Mouse (Mus musculus): ENCODE data around the gene 1700003E16Rik.

Gene 1700003E16Rik

DNA sequence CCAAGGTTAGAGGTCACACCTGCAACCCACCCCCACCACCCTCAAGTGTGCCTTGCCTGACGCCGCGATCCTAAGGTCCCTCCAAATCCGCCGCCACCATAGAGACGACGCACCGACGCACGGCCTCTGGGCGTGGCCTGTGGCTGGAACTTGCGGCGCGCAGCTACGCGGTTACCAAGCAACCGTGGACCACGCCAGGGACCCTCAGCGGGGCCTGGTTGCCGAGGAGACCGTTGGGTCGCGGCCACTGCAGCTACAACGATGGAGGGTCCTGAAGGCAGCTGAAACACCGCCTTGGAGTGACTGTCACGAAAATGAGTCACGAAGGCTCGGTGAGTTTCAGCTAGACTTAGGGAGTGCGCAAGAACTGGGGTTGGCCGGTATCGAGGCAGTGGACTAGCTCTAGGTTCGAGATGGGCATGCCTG lies at the start of gene 1700003E16Rik, which contains the start of gene Wdr54:
1700003E16Rik (plus strand) TSS at position 146 of the 426 bp plus-strand sequence.
Wdr54 (minus strand) TSS at position 139 of the 426 bp plus-strand sequence.
- no peak for DNase-seq (ENCODE audit: low spot score)

DNA sequence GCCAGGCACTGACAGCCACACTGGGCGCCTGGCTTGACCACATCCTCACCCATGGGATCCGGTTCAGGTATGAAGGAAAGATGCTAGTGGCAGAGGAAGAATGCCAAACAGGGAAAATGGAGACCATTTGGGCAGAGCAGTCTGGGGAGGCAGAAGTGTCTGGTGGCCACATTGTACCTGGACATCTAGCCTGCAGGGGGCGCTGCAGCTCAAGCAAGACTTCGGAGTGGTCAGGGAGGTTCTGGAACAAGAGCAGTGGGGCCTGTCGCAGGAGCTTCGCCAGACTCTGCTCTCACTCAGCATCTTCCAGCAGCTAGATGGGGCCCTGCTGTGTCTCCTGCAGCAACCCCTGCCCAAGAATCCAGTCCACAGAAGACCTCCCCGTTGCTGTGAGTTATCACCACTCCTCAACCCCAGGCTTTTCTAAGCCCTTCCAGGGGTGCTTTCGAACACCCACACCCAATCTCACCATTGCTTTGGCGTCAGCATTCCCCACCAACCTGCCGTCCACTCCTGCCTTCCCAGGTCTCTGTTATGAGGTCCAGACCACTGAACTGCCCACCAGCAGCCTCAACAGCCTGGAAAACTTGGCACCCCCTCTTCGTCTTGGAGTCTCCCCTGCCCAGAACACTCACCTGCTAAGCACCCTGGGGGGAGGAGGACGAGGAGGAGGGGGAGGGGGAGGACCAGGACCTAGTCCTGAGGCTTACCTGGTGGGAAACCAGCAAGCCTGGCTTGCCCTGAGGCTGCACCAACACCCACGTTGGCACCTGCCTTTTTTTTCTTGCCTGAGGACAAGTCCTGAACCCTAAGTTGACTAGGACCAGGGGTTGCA lies 48.4 kb upstream of the 1700003E16Rik start:
- no peak for DNase-seq (ENCODE audit: low spot score)

DNA sequence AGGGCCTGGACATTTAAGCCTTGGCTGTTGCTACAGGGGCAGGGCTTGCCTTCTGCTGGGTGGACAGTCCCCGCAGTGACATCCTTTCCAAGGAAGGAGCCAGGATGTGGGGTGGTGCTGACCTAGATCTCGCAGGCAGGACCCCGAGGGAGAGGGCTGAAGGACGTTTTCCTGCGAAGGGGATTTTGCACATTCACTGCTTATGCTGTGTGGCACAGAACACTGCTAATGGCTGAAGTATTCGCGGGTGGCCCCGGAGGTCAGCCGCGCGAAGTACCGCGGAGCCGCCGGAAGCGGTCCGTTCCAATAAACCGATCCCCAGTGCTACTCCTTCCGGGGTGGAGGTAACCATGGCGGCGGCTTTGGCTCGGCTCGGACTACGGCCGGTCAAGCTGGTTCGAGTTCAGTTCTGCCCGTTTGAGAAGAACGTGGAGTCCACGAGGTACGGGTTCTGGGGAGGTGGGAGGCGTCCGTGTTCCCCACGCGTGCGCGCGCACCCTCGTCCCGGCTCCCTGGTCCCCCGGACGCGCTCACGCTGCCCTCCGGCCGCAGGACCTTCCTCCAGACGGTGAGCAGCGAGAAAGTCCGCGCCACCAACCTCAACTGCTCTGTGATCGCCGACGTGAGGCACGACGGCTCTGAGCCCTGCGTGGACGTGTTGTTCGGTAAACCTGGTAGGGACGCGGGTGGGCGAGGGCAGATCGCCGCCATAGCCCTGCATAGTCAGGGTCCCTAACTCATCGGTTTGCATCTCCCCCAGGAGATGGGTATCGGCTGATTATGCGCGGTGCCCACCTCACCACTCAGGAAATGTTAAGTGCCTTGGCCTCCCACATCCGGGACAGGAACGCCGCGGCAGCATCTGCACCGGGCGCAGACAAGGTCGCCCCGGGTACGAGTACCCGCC lies 47.2 kb upstream of the 1700003E16Rik start, which contains the start of gene Mrpl53:
Mrpl53 (plus strand) TSS at position 279 of the 907 bp plus-strand sequence.
- peak; percentile 65 for DNase-seq (ENCODE audit: low spot score)

DNA sequence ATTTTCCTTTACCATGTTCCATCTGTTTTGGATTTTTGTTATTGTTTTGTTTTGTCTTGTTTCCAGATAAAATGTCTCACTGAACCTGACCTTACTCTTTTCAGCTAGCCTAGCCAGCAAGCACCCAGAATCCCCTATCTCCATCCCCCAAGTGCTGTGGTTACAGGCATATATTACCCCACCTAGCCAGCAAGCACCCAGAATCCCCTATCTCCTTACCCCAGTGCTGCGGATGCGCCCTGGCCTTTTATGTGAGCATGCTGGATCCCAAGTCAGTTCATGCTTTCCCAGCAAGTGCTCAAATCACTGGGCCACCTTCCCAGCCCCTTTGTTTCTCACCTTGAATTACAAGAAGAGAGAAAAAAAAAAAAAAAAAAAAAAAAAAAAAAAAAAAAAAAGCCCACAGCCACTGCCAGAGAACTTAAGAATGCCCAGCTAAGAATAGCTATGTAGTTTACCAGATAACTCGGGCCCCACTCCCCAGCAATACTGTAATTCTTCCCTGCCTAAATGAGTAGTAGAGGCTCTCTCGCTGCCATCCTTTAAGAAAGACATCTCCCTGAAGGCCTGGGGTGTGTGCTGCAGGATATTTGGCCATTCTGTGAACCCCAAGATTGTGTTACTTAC lies 44.6 kb upstream of the 1700003E16Rik start:
- DNase-seq (ENCODE audit: low spot score) = no peak

DNA sequence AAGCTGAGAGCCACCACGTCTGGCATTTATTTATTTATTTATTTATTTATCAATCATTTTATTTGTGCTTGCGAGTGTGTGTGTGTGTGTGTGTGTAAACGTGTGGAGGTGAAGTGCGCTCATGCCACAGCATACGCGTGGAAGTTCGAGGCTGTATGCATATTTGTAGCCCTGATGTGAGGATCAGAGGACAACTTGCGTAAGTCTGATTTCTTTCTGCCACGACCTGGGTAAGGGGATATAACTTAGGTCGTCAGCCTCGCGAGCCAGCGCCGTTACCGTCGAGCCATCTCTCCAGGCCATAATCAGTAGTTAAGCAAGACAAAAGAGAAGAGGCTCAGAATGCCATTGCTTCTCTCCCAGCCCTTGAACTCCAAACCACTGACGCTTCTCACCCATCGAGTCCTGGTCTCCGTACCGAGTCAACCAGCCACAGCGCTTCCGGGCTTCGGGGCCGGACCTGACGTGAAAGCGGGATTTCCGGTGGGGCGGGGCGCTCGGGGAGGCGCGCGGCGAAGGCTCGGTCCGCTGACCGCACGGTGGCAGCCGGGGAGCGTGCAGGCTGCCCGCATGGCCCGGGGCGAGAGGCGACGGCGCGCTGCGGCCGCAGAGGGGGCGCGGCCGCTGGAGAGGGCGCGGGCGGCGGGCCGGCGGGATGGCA lies 41.1 kb upstream of the 1700003E16Rik start, which contains the start of gene Mogs:
Mogs (plus strand) TSS at position 486 of the 661 bp plus-strand sequence.
- DNase-seq (ENCODE audit: low spot score) = peak; percentile 88

DNA sequence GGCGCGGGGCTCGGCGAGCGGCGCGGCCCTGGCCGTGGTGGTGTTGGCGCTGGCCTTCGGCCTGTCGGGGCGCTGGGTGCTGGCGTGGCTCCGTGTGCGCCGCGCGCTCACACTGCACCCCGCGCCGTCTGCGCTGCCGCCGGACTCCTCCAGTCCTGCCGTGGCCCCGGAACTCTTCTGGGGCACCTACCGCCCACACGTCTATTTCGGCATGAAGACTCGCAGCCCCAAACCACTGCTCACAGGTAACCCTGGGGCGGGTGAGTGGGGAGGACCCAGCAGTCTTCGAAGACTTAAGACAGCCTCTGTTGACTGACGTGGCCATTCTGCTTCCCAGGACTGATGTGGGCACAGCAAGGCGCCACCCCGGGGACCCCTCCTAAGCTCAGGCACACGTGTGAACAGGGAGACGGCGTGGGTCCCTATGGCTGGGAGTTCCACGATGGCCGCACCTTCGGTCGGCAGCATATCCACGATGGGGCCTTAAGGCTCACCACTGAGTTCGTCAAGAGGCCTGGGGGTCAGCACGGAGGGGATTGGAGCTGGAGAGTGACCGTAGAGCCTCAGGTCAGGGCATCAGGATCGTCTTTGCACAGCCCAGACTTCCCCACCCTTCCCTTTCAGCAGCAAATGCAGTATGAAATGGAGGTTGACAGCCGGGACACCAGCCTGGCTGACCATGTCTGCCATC lies 40.4 kb upstream of the 1700003E16Rik start:
- no peak for DNase-seq (ENCODE audit: low spot score)

DNA sequence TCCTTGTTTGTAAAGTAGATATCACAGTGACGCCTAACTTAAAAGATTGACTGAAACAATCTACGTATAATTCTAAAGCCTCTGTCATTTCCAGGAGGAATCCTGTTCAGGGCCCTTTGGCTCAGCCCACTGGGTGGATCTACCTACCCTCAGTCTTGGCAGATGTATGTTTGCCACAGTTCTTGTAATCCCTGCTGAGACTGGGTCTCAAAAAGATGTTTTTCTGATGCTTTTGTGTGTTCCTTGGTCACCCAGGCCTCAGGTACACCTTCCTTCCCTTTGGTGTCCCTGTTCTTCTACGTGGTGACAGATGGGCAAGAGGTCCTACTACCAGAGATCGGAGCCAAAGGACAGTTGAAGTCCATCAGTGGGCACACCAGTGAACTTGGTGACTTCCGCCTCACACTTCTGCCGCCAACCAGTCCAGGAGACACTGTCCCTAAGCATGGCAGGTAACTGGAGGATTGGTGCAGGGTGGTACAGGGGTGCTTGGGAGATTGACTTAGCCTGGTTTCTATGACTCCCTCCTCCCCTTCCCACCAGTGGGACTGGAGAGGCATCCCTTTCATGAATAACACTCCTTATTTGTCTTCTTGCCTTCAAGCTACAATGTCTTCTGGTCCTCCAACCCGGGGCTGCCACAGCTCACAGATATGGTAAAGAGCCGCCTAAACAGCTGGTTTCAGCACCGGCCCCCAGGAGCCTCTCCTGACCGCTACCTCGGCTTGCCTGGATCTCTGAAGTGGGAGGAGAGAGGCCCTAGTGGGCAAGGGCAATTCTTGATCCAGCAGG lies 39.6 kb upstream of the 1700003E16Rik start:
- DNase-seq (ENCODE audit: low spot score) = no peak

DNA sequence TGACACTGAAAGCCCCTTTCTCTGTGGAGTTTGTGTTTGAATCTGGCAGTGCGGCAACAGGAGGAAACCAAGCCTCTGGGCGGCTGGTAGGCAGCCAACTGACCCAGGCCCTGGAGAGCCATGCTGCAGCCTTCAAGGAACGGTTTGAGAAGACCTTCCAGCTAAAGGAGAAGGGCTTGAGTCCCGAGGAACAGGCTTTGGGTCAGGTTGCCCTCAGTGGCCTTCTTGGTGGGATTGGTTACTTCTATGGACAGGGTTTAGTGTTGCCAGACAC lies 39.1 kb upstream of the 1700003E16Rik start:
- DNase-seq (ENCODE audit: low spot score) = no peak

DNA sequence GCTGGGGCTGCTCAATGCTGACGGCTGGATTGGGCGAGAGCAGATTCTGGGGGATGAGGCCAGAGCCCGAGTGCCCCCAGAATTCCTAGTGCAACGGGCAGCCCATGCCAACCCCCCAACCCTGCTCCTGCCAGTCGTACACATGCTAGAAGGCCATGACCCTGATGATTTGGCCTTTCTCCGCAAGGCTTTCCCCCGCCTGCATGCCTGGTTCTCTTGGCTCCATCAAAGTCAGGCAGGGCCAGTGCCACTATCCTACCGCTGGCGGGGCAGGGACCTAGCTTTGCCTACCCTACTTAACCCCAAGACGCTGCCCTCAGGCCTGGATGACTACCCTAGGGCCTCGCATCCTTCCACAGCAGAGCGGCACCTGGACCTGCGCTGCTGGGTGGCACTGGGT lies 38.6 kb upstream of the 1700003E16Rik start:
- DNase-seq (ENCODE audit: low spot score) = no peak

DNA sequence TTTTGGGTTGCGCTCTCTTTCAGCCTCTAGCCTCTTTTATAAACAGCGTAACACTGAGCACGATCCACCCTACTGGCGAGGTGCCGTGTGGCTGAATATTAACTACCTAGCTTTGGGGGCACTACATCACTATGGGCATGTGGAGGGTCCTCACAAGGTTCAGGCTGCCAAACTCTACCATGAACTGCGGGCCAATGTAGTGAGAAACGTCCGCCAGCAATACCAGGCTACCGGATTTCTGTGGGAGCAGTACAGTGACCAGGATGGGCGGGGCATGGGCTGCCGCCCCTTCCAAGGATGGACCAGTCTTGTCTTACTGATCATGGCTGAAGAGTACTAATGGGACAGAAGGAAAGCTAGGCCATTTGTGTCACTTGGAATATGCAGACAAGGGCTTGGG lies 37.8 kb upstream of the 1700003E16Rik start:
- no peak for DNase-seq (ENCODE audit: low spot score)

DNA sequence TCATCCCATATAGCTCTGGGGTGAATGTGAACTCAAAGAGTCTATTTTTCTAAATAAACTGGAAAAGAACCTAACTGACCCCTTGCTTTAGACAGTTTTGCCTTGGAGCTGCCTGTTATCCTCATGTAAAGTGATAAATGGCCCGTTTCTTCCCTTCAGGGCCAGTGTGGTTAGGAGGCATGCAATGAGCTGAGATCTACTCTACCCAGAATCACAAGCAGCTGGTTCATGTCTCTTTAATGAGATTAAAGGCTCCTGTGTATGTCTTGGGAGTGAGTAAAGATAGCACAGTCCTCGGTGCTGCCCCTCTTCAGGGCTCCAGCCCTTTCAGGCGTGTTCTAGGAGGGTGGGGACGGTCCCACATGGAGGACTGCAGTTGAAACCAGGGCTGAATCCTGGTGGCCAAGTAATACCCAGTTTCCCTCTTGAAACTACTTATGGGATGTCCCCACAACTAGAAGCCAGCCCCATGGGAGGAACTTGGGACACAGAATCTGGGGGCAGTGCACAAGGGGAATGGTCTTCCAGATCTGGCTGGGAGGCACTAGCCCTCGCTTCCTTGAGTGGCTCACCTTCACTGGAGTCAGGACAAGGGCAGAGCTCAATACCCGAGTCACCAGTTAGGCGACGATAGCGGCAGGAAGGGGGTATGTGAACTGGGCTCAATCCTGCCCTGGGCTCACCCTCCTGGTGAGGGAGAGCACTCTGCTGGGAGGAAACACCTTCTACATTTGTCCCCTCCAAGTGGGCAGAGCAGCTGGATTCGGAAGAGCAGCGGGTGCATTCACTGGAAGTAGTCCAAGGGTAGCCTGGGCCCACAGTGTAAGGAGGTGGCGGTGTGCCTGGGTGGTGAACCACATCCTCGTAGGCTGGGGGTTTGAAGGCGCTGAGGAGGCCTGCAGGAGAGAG lies 37.1 kb upstream of the 1700003E16Rik start:
- no peak for DNase-seq (ENCODE audit: low spot score)

DNA sequence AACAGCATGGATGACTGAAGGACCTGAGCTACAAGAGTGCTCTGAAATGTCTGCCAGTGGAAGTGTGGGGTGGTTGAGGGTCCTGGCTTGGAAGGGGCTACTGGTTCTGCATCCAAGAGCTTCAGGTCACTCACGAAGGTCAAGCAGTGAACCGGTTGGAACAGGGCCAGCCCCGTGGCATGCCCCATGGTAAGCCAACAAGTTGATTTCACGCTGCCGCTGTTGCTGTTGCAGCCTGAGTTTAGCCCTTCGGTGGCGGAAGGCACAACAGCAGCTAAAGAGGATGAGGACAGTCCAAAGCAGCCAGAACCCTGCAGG lies 36.5 kb upstream of the 1700003E16Rik start:
- DNase-seq (ENCODE audit: low spot score) = no peak

DNA sequence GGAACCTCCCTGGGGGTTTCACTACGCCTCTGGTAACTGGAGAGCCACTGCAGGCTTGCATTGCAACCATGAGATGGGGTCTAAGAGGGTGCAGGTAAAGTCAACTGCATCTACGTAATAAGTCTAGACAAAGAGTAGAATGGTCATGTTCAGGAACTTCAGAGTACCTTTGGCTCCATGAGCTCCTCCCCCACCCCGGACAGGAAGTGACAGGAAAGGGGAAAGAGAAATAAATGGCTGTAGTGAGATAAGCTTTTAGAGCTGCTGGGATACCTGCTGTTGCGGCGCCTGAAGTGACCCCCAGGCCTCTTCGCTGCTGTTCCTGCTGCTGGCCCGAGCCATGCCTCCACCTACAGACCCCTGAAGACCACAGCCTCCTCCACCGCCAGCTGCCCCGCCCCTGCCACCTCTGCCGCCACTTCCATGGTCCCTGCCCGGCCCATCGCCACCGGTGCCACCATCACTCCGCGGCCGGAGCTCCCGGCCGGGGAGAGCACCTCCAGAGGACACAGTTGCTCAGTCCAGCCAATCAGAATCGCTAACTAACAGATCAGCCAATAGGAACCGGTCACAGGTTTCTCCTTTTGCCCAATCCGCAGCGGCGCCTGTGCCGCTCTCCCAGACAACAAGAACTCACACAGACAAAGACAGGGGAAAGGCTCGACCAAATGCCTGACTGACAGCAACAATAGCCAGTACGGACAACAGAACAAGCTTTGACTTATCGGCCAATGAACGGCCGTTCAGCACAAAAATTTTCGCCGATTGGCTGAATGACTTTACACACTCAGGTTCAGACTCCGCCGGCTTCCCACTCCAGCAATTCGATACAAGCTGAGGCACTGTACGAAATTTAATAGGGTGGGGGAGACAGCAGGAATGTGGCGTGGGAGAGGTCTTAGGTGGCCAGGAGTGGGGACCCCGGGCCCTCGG lies 35.0 kb upstream of the 1700003E16Rik start, which contains the start of gene Wbp1:
Wbp1 (minus strand) TSS at position 630 of the 933 bp plus-strand sequence.
- DNase-seq (ENCODE audit: low spot score) = peak; percentile 98

DNA sequence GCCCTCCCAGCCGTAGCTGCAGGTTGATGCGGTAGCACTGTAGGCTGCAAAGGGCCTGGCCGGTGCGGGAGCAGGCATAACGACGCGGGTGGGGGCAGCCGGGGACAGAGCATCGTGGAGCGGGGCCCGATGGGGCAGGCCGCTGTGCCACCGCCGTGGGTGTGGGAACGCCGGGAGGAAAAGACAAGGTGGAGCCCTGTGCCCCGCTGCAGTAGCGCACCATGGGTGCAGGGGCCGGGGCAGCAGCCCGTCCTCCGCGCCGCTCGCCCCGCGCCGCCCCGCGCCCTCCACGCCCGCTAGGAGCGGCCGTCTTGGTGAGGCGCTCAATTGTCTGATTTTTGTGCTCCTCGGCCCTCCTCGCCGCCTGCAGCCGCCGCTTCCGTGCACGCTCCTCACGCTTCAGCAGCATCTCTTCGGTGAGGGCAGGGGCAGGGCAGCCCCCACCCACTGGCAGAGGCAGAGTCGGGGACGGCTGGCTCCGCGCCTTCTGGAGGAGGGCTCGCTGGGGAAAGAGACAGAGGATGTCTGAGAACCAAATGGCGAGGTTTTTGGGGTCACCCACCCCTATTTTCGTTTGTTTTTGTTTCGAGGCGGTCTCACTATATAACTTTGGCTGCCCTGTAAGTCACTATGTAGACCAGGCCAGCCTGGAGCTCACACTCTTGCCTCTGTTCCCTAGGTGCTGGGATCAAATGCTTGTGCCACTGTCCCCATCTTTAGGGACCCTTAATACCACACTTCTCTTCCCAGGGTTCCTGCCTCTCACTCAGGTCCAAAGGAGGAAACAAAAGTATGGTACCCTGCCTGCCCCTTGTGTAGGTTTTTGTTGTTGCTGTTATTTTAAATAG lies 34.1 kb upstream of the 1700003E16Rik start:
- no peak for DNase-seq (ENCODE audit: low spot score)

DNA sequence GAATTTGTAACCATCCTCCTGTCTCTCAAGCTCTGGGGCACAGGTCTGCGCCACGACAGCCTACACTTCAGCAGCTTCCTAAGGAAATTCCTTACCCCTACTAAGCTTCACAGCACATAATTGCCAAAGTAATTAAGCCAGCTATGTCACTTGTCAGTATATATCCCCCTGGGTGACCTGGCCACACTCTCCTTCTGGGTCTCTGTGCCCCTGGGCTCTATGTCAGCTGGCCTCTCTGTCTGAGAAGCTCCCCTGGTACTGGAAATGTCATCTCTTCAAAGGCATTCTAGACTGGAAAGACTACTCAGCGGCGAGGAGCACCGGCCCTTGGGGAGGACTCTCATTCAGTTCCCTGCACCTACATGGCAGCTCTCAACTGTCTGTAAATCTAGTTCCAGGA lies 33.2 kb upstream of the 1700003E16Rik start:
- no peak for DNase-seq (ENCODE audit: low spot score)

DNA sequence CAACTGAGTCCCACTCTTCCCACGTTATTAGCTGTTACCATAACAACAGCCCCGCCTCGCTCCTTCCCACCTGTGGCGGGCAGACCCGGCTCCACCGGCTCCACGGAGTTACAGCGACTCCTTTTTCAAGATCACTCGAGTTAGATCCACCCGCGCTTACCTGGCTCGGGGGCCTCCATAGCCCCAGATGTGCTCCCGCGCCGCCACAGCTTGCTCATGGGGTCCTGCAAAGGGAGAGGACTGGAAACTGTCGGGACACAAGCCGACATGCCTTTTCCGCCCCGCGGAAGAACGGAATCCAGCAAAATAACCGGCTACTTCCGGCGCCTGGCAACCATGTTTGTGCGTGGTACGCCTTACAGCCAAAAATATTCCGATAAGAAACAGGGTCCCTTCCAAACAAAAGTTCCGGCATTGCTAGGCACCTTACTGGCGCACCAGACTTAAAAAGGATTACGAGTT lies 31.3 kb upstream of the 1700003E16Rik start:
- peak; percentile 89 for DNase-seq (ENCODE audit: low spot score)

DNA sequence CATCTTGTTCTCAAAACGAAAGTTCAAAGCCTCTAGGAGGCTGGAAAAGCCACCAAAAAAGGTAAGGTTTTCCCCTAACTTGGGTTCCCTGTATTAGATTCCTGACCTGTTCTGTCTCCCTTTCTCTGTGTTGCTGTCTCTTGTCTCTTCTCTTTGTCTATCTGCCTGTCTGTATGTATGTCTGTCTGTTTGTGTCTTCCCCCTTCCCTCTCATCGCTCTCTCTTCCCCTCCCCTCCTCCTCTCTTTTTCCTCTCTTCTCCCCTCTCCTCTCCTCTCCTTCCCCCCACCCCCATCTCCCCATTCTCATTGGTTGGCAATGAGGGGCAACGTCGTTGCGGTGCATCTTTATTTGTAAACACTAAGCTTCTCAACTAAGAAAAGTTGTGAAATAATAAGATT lies 30.9 kb upstream of the 1700003E16Rik start, which contains the start of gene Ino80b:
Ino80b (minus strand) TSS at position 101 of the 400 bp plus-strand sequence.
- DNase-seq (ENCODE audit: low spot score) = no peak
